Comparison of ENCODE assay signal across 19 mouse cellular contexts in genomic region chr14:48148615-48149014, GRCm38 (mm10). TPM values are rescaled to one million over a fixed set of nuclear protein-coding genes. Genes with fewer than 3 reads are reported as not detected.
A peak's percentile ranks its signal among the peaks of the same experiment; 100 is the strongest.
DNase-seq lines count a peak whose midpoint lies in the region; ATAC-seq and TF ChIP-seq lines count a peak whose summit lies in the region.
"Had no signal": no experiment of that assay in that cellular context is flagged by ENCODE, and none has a peak within 500 bp of the region (broad histone marks: within the 10 kb centered on the region; RNA-seq: fewer than 3 reads in every experiment).

No protein-coding gene starts in this region.

- no peak for TF ChIP-seq CTCF in kidney, postnatal 0 days (IDR thresholded peaks at IDR 0.05; ENCODE audit: low read depth)
- TF ChIP-seq CTCF in lung, postnatal 0 days (IDR thresholded peaks at IDR 0.05), result no peak

- H3K9me3 ChIP-seq in kidney, postnatal 0 days (replicated peaks; ENCODE audit: low read length), result no peaks in the 10 kb centered on the region
- no peaks in the 10 kb centered on the region for H3K9me3 ChIP-seq in lung, postnatal 0 days (ENCODE audit: low read length)
- no peaks in the 10 kb centered on the region for H3K9me3 ChIP-seq in hindbrain, embryonic 16.5 days (ENCODE audit: control insufficient read depth, low read length)
- H3K9me3 ChIP-seq: embryonic facial prominence, embryonic 10.5 days; embryonic facial prominence, embryonic 12.5 days; forebrain, embryonic 13.5 days; forebrain, embryonic 15.5 days had no signal

- DNase-seq in kidney, postnatal 0 days (ENCODE audit: low spot score), result peak; percentile 55
- DNase-seq in kidney, adult 9 months, result no peak
- peak; percentile 42 for DNase-seq in lung, postnatal 36 days
- DNase-seq in lung, postnatal 0 days (ENCODE audit: low spot score), result no peak
- DNase-seq: adrenal gland, adult 8-10 months; adrenal gland, postnatal 14 days; adrenal gland, postnatal 36 days; cerebellum, adult 11-12 months; cerebellum, adult 2 months; cerebellum, adult 9-10 months; cerebellum, postnatal 10 days; cerebellum, postnatal 25 days had no signal

- H3K27ac ChIP-seq in kidney, postnatal 0 days, result no peak overlapping the region
- no peak overlapping the region for H3K27ac ChIP-seq in lung, postnatal 0 days (ENCODE audit: low read length)
- no peak overlapping the region for H3K27ac ChIP-seq in hindbrain, embryonic 16.5 days (ENCODE audit: low read depth, low read length)
- H3K27ac ChIP-seq: embryonic facial prominence, embryonic 10.5 days; embryonic facial prominence, embryonic 12.5 days; forebrain, embryonic 13.5 days; forebrain, embryonic 15.5 days had no signal

- no peaks in the 10 kb centered on the region for H3K36me3 ChIP-seq in kidney, postnatal 0 days (ENCODE audit: insufficient read depth, low read length)
- H3K36me3 ChIP-seq in lung, postnatal 0 days (ENCODE audit: insufficient read depth, low read length), result no peaks in the 10 kb centered on the region
- H3K36me3 ChIP-seq in hindbrain, embryonic 16.5 days (ENCODE audit: control insufficient read depth, insufficient read depth, low read length), result no peaks in the 10 kb centered on the region
- H3K36me3 ChIP-seq: embryonic facial prominence, embryonic 10.5 days; embryonic facial prominence, embryonic 12.5 days; forebrain, embryonic 15.5 days had no signal

- no peak overlapping the region for H3K4me3 ChIP-seq in kidney, postnatal 0 days (replicated peaks; ENCODE audit: low read depth, low read length)
- no peak overlapping the region for H3K4me3 ChIP-seq in lung, postnatal 0 days (ENCODE audit: low read depth, low read length)
- no peak overlapping the region for H3K4me3 ChIP-seq in hindbrain, embryonic 16.5 days (ENCODE audit: low read length)
- H3K4me3 ChIP-seq: embryonic facial prominence, embryonic 10.5 days; embryonic facial prominence, embryonic 12.5 days; forebrain, embryonic 13.5 days; forebrain, embryonic 15.5 days had no signal

- no peak overlapping the region for H3K9ac ChIP-seq in kidney, postnatal 0 days (ENCODE audit: low read depth, low read length)
- H3K9ac ChIP-seq in lung, postnatal 0 days (replicated peaks; ENCODE audit: low read depth), result no peak overlapping the region
- H3K9ac ChIP-seq in hindbrain, embryonic 16.5 days (ENCODE audit: low read depth, low read length), result no peak overlapping the region
- H3K9ac ChIP-seq: embryonic facial prominence, embryonic 12.5 days; forebrain, embryonic 13.5 days; forebrain, embryonic 15.5 days had no signal

- H3K4me1 ChIP-seq in kidney, postnatal 0 days (replicated peaks; ENCODE audit: insufficient read depth, low read length), result no peaks in the 10 kb centered on the region
- H3K4me1 ChIP-seq in lung, postnatal 0 days (ENCODE audit: insufficient read depth, low read depth, low read length), result no peaks in the 10 kb centered on the region
- peaks cover 1% of the 10 kb centered on the region for H3K4me1 ChIP-seq in hindbrain, embryonic 16.5 days (ENCODE audit: control insufficient read depth, insufficient read depth, low read depth, low read length)

- no peak for ATAC-seq in kidney, postnatal 0 days (replicated peaks; ENCODE audit: low FRiP score, low read depth)
- no peak for ATAC-seq in lung, postnatal 0 days
- ATAC-seq in megakaryocyte progenitor cell, adult 5-6 weeks (replicated peaks; ENCODE audit: poor library complexity), result peak; percentile 46; the same call in 1 of the 2 replicates
- ATAC-seq in hindbrain, embryonic 16.5 days, result no peak
- ATAC-seq: forebrain, embryonic 13.5 days; forebrain, embryonic 15.5 days had no signal

- WGBS in kidney, postnatal 0 days, result 43% methylated on average over 6 of the region's 6 CpGs
- 85% methylated on average over 6 of the region's 6 CpGs for WGBS in lung, postnatal 0 days
- 87% methylated on average over 6 of the region's 6 CpGs for WGBS in hindbrain, embryonic 16.5 days

- no peaks in the 10 kb centered on the region for H3K27me3 ChIP-seq in kidney, postnatal 0 days (ENCODE audit: insufficient read depth, low read length)
- H3K27me3 ChIP-seq in lung, postnatal 0 days (replicated peaks; ENCODE audit: insufficient read depth, low read length), result no peaks in the 10 kb centered on the region
- no peaks in the 10 kb centered on the region for H3K27me3 ChIP-seq in hindbrain, embryonic 16.5 days (replicated peaks; ENCODE audit: control insufficient read depth, insufficient read depth, low read length)
- H3K27me3 ChIP-seq: embryonic facial prominence, embryonic 12.5 days; forebrain, embryonic 13.5 days; forebrain, embryonic 15.5 days had no signal

- no peak for TF ChIP-seq EP300 in lung, postnatal 0 days (IDR thresholded peaks at IDR 0.05)

- H3K4me2 ChIP-seq in kidney, postnatal 0 days (ENCODE audit: low read length), result no peak overlapping the region
- no peak overlapping the region for H3K4me2 ChIP-seq in lung, postnatal 0 days (replicated peaks; ENCODE audit: low read depth, low read length)
- no peak overlapping the region for H3K4me2 ChIP-seq in hindbrain, embryonic 16.5 days (ENCODE audit: low read length)
- H3K4me2 ChIP-seq: embryonic facial prominence, embryonic 12.5 days; forebrain, embryonic 13.5 days; forebrain, embryonic 15.5 days had no signal

RNA-seq across cellular contexts. Expression of gene Peli2, which starts 28.0 kb away (rescaled TPM):
- 6.9 and 7.3 TPM in 2 replicates for polyA plus RNA-seq in kidney, postnatal 0 days (2015; fragmentation: Nextera tagmentation; extraction: Ambion mirVana)
- 9.6 and 11.7 TPM in 2 replicates for polyA plus RNA-seq in lung, postnatal 0 days (2015; fragmentation: Nextera tagmentation; extraction: Ambion mirVana)
- 9.0 and 10.3 TPM in 2 replicates for total RNA-seq in megakaryocyte progenitor cell, adult 5-6 weeks (2015)
- 4.7 and 6.6 TPM in 2 replicates for total RNA-seq in megakaryocyte progenitor cell, adult 5-6 weeks (2017)
- polyA plus RNA-seq in hindbrain, embryonic 16.5 days (2015; fragmentation: Nextera tagmentation; extraction: Ambion mirVana), result 8.0 and 8.7 TPM in 2 replicates
- total RNA-seq: MEL had no signal

Comparison
In these comparisons a context has a peak if more than half of its experiments do, and no peak if none do; other contexts are left out.
1. DNase-seq: peak in kidney, postnatal 0 days (single experiment) and lung, postnatal 36 days (single experiment); none in kidney, adult 9 months (single experiment) and lung, postnatal 0 days (single experiment).